Mouse (Mus musculus) liver, embryonic 13.5 days (tissue): ENCODE data around the gene Cntnap5b. TPM values are rescaled to one million over a fixed set of nuclear protein-coding genes. Genes with fewer than 3 reads are reported as not detected.

Experiments
- ATAC-seq: fragments of 200-750 bp; cut with Nextera tagmentation; 2 replicates; pipeline ENCODE4 v1.8.0; 2017; ENCODE audit warnings: low read depth, mild to moderate bottlenecking, moderate number of reproducible peaks, moderate library complexity
- DNase-seq: peaks from one replicate; pipeline ENCODE4 v3.0.0; 2022
- H3K27ac ChIP-seq: fragments of 300-500 bp; sonication (generic); 2 replicates; pipeline ENCODE4 v1.5.1; 2015; ENCODE audit warnings: moderate library complexity, mild to moderate bottlenecking, inconsistent platforms
- H3K27me3 ChIP-seq: fragments of 300-500 bp; sonication (generic); 2 replicates; pipeline ENCODE4 v1.6.1; 2015; ENCODE audit warnings: mild to moderate bottlenecking, inconsistent platforms
- H3K36me3 ChIP-seq: fragments of 300-500 bp; sonication (generic); 2 replicates; pipeline ENCODE4 v1.6.1; 2015; ENCODE audit warnings: mild to moderate bottlenecking, inconsistent platforms
- H3K4me1 ChIP-seq: fragments of 300-500 bp; sonication (generic); replicated peaks from 2 replicates; pipeline ENCODE4 v1.6.1; 2015; ENCODE audit warnings: inconsistent platforms
- H3K4me2 ChIP-seq: fragments of 300-500 bp; sonication (generic); 2 replicates; pipeline ENCODE4 v1.6.1; 2015; ENCODE audit warnings: inconsistent platforms, mild to moderate bottlenecking, moderate library complexity
- H3K4me3 ChIP-seq: fragments of 300-500 bp; sonication (generic); replicated peaks from 2 replicates; pipeline ENCODE4 v1.5.1; 2015; ENCODE audit warnings: mild to moderate bottlenecking, inconsistent platforms
- H3K9ac ChIP-seq: fragments of 300-500 bp; sonication (generic); 2 replicates; pipeline ENCODE4 v1.6.1; 2015; ENCODE audit warnings: mild to moderate bottlenecking, inconsistent platforms
- H3K9me3 ChIP-seq: fragments of 300-500 bp; sonication (generic); replicated peaks from 2 replicates; pipeline ENCODE4 v1.6.1; 2016; ENCODE audit warnings: inconsistent platforms
- WGBS: fragments of 180-500 bp; shearing (Covaris S2); methylation state at CpG from one replicate; pipeline ENCODE4 v1.1.7; 2015; ENCODE audit not compliant: insufficient replicate concordance; 5-methylcytosine and 5-hydroxymethylcytosine counted together
- polyA plus RNA-seq: library from polyadenylated mRNA; unstranded; fragments of >200 nt; fragmentation: Nextera tagmentation; extraction: Ambion mirVana; gene quantifications from 2 replicates; pipeline ENCODE4 v1.2.1, GENCODE M21; 2015

Cntnap5b gene
- polyA plus RNA-seq, 1 experiment from 2014 or later: not detected

GRCm38 (mm10) chr1:100231980-100232608, 459.5 kb downstream of the Cntnap5b start:
- H3K9ac ChIP-seq: no peak overlapping the region
- H3K4me2 ChIP-seq: no peak overlapping the region
- H3K36me3 ChIP-seq: no peaks in the 10 kb centered on the region
- no peaks in the 10 kb centered on the region for H3K9me3 ChIP-seq
- H3K27me3 ChIP-seq: no peaks in the 10 kb centered on the region
- no peak overlapping the region for H3K4me3 ChIP-seq
- no peak overlapping the region for H3K27ac ChIP-seq
- WGBS: 12% methylated on average over 5 of the region's 6 CpGs
- DNase-seq (no peak), ATAC-seq (no peak)
- no peaks in the 10 kb centered on the region for H3K4me1 ChIP-seq

DNA sequence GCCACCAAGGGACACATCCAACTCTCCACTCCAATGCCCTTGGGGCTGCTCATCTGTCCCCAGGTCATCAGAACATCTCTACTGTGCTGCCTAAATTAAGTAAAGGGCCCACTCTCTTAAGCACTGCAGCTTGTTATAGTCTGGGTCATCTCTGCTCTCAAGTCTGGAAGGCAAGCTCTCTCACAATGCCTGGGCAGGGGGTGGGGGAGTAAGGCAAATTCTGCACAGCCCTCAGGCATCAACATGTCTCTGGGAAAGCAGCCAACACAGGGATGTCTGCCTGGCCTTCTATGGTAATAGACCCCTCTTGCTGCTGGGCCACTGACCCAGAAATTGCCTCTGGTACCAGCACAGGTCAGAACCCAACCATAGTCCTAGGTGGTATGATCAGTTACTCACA, 479.4 kb downstream of the Cntnap5b start:
- Histone ChIP-seq H3K4me2 (no peak overlapping the region), H3K27ac (no peak overlapping the region), H3K36me3 (no peaks in the 10 kb centered on the region), H3K4me3 (no peak overlapping the region), H3K9ac (no peak overlapping the region), H3K4me1 (no peaks in the 10 kb centered on the region), H3K27me3 (no peaks in the 10 kb centered on the region), H3K9me3 (no peaks in the 10 kb centered on the region)
- ATAC-seq (no peak), DNase-seq (no peak)

- Histone ChIP-seq H3K9me3 (no peaks in the 10 kb centered on the region), H3K4me2 (no peak overlapping the region), H3K9ac (no peak overlapping the region), H3K4me3 (no peak overlapping the region), H3K4me1 (no peaks in the 10 kb centered on the region), H3K27ac (no peak overlapping the region), H3K36me3 (no peaks in the 10 kb centered on the region), H3K27me3 (no peaks in the 10 kb centered on the region)
- DNase-seq (no peak), ATAC-seq (no peak)
- 58% methylated on average over 1 of the region's 1 CpGs for WGBS
These were observed 538.1 kb downstream of the Cntnap5b start for GRCm38 (mm10) chr1:100310687-100311086.

DNA sequence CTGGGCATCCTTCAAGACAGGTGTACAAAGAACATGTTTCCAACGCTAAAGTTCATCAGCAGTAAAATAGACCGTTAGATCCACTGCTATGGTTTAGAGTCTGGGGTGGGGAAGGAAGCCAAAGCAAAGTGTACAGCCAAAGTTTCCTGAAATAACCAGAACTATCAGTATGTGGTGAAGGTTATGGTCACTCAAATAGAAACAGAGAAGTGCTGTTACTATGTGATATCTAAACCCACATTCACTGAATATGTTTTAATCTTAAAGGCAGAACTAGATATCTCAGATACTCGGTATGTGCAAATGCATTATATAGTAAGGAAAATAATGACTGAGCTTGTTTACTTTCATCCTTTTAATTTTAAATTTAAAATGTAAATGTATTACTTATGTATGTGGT, 558.5 kb downstream of the Cntnap5b start:
- H3K9ac ChIP-seq: no peak overlapping the region
- no peaks in the 10 kb centered on the region for H3K9me3 ChIP-seq
- no peak for DNase-seq
- H3K4me3 ChIP-seq: no peak overlapping the region
- no peaks in the 10 kb centered on the region for H3K27me3 ChIP-seq
- no peak overlapping the region for H3K4me2 ChIP-seq
- 53% methylated on average over 3 of the region's 3 CpGs for WGBS
- H3K36me3 ChIP-seq: no peaks in the 10 kb centered on the region
- no peak for ATAC-seq
- H3K27ac ChIP-seq: no peak overlapping the region
- no peaks in the 10 kb centered on the region for H3K4me1 ChIP-seq

DNA sequence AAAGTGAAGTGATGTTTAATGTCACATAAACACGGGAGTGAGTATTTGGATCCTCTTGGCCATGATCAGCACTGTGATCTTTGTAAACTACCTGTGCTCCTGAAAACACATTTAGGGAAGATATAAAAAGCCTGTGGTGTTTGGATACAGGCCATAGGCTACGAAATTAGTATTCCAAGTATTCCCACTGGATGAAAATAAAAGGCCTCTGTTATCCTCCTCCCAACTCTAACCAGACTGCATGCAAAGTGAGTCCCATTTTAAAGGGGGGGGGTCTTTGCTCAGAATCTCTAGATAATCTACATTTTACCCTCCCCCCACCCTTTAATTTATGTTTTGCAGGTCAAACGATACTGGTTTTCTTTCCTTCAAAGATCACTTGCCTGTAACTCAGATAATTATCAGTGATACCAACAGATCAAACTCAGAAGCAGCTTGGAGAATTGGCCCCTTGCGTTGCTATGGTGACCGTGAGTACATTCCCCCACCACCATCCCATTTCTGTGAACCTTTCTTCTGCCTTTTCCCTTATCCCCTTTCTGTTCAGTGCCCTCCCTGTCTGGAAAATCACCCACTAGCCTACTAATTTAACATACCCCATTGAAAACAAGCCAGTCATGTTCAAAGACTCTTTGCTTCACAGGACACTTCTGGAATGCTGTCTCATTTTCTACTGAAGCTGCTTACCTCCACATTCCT, 597.0 kb downstream of the Cntnap5b start:
- H3K27ac ChIP-seq: no peak overlapping the region
- H3K4me1 ChIP-seq: no peaks in the 10 kb centered on the region
- no peak for ATAC-seq
- DNase-seq: no peak
- H3K36me3 ChIP-seq: no peaks in the 10 kb centered on the region
- H3K9me3 ChIP-seq: no peaks in the 10 kb centered on the region
- no peak overlapping the region for H3K4me2 ChIP-seq
- WGBS: 60% methylated on average over 5 of the region's 5 CpGs
- no peaks in the 10 kb centered on the region for H3K27me3 ChIP-seq
- no peak overlapping the region for H3K9ac ChIP-seq
- H3K4me3 ChIP-seq: no peak overlapping the region

DNA sequence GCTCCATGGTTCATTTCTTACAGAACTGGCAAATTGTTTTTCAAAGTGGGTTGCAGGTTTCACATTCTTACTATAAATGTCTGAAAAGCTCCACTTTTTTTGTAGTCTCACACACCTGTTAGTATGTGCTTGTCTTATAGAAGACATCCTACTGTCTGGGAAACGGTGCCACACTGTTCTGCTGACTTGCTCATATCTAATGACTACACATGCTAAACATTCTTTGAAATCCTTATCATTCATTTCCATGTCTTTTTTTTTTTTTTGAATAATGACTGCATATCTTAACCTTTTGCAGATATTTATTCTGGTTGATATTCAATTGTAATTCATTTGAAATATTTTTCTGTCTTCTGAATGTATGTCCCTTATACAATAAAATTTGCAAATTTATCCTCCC, 613.7 kb downstream of the Cntnap5b start:
- 45% methylated on average over 1 of the region's 1 CpGs for WGBS
- no peak overlapping the region for H3K4me3 ChIP-seq
- H3K9ac ChIP-seq: no peak overlapping the region
- no peaks in the 10 kb centered on the region for H3K36me3 ChIP-seq
- H3K27ac ChIP-seq: no peak overlapping the region
- no peaks in the 10 kb centered on the region for H3K27me3 ChIP-seq
- H3K4me2 ChIP-seq: no peak overlapping the region
- H3K9me3 ChIP-seq: no peaks in the 10 kb centered on the region
- no peaks in the 10 kb centered on the region for H3K4me1 ChIP-seq
- no peak for DNase-seq
- ATAC-seq: no peak

- ATAC-seq (no peak), DNase-seq (no peak)
- no peaks in the 10 kb centered on the region for H3K4me1 ChIP-seq
These were observed 621.5 kb downstream of the Cntnap5b start for GRCm38 (mm10) chr1:100394034-100394433.

GRCm38 (mm10) chr1:100416658-100417224, 644.2 kb downstream of the Cntnap5b start:
- ATAC-seq: no peak
- no peak for DNase-seq
- Histone ChIP-seq H3K4me2 (no peak overlapping the region), H3K4me3 (no peak overlapping the region), H3K9me3 (no peaks in the 10 kb centered on the region), H3K27me3 (no peaks in the 10 kb centered on the region), H3K9ac (no peak overlapping the region), H3K4me1 (no peaks in the 10 kb centered on the region), H3K36me3 (no peaks in the 10 kb centered on the region), H3K27ac (no peak overlapping the region)

More at GRCm38 (mm10) chr1:100394034-100394433, 621.5 kb downstream of the Cntnap5b start:
- no peak overlapping the region for H3K4me3 ChIP-seq
- no peak overlapping the region for H3K27ac ChIP-seq
- no peaks in the 10 kb centered on the region for H3K27me3 ChIP-seq
- no peaks in the 10 kb centered on the region for H3K9me3 ChIP-seq
- H3K9ac ChIP-seq: no peak overlapping the region
- no peak overlapping the region for H3K4me2 ChIP-seq
- H3K36me3 ChIP-seq: no peaks in the 10 kb centered on the region

DNA sequence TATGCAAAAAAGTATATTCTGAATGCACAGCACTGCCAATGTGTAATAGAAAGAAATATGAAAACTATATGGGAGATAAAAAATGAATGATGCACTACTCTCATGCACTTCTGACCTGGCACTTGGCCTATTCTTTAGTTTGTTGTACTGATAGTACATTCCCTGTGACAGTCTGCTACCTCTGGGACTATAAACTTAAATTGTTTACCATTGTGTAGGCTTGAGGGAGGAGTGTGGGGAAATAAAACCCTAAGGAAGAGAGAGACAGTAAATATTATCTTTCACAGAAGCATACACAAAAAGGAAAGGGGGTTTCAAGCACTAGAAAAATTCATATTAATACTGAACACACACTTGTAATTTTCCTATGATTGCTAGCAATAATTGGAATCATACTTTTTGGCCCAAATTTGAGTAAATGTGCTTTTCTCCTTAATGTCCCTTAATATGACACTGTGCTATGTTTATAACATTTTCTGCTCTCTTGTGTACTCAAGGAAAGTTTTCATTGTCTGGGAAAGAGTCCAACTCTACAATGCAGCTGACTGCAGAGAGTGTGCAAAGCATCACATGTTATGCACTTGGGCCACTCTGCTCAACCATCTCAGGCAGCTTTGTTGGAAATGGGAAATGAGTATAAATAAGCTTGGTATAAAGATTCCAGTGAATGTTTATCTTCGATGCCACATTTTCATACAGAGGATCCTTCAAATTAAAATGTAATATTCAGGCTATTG, 657.6 kb downstream of the Cntnap5b start:
- WGBS: 56% methylated on average over 1 of the region's 1 CpGs
- Histone ChIP-seq H3K36me3 (no peaks in the 10 kb centered on the region), H3K4me2 (no peak overlapping the region), H3K9me3 (no peaks in the 10 kb centered on the region), H3K4me3 (no peak overlapping the region), H3K27me3 (no peaks in the 10 kb centered on the region), H3K27ac (no peak overlapping the region), H3K4me1 (no peaks in the 10 kb centered on the region), H3K9ac (no peak overlapping the region)
- ATAC-seq: no peak
- no peak for DNase-seq

DNA sequence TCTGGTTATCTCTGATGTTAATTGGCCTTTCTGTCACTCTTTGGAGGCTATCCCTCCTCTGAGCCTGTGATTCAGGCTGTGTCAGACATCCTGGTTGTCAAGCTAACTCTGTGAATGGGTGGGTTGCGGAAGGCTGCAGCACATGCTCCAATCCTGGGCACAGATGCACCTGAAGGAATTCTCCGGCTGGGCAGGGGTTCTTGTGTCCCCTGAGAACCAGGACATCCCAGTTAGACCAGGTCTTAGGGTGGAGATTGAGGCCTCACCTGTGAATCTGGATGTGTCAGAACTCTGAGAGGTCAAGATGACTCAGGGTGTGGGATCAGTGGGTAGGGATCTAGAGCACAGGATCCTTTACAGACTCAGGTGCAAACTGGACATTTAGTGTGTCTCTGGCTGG, 691.3 kb downstream of the Cntnap5b start:
- 57% methylated on average over 2 of the region's 2 CpGs for WGBS

DNA sequence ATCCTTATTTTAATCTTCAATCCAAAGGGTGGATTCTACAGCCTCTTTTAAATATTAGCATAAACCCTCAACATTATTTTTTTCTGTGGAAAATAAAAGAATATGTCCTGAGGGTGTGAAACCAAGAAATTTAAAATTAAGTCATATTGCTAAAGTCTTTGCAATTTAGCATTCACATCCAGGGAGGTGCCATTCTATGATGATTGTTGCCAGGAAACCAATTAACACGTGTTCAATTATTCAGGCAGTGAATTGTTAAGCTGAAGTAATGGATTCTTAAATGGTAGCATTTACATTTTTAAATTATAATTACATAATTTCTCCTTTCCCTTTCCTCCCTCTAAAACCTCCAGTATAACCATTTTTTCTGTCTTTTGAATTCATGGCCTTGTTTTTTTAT, 692.7 kb downstream of the Cntnap5b start:
- Histone ChIP-seq H3K9ac (no peak overlapping the region), H3K27ac (no peak overlapping the region), H3K27me3 (no peaks in the 10 kb centered on the region), H3K4me2 (no peak overlapping the region), H3K4me1 (no peaks in the 10 kb centered on the region), H3K9me3 (no peaks in the 10 kb centered on the region), H3K36me3 (no peaks in the 10 kb centered on the region), H3K4me3 (no peak overlapping the region)
- no peak for DNase-seq
- no peak for ATAC-seq
- WGBS: 44% methylated on average over 1 of the region's 1 CpGs

More for the DNA sequence above, 691.3 kb downstream of the Cntnap5b start:
- no peak overlapping the region for H3K9ac ChIP-seq
- DNase-seq (no peak), ATAC-seq (no peak)
- H3K4me3 ChIP-seq: no peak overlapping the region
- no peak overlapping the region for H3K27ac ChIP-seq
- H3K27me3 ChIP-seq: no peaks in the 10 kb centered on the region
- no peaks in the 10 kb centered on the region for H3K9me3 ChIP-seq
- H3K4me1 ChIP-seq: no peaks in the 10 kb centered on the region
- H3K36me3 ChIP-seq: no peaks in the 10 kb centered on the region
- no peak overlapping the region for H3K4me2 ChIP-seq
